Mouse (Mus musculus) gastrocnemius, adult 2 months (tissue): ENCODE data around the gene Ppp1r8. TPM values are rescaled to one million over a fixed set of nuclear protein-coding genes. Genes with fewer than 3 reads are reported as not detected.
"Not testable (repeated sequence)": the region's sequence is repeated elsewhere in the genome, so short reads cannot be mapped to it uniquely, and the experiment has no call there.

Experiments
- DNase-seq: peaks from one replicate; pipeline ENCODE4 v3.0.0; 2022
- H3K27ac ChIP-seq: fragments of 200-600 bp; 2 replicates; pipeline ENCODE4 v1.8.1; 2022; ENCODE audit warnings: mild to moderate bottlenecking
- H3K4me3 ChIP-seq: fragments of 200-600 bp; 2 replicates; pipeline ENCODE4 v1.8.1; 2022; ENCODE audit warnings: mild to moderate bottlenecking, moderate library complexity
- CTCF ChIP-seq: fragments of 200-600 bp; IDR thresholded peaks from 2 replicates; pipeline ENCODE4 v1.8.1; 2022; ENCODE audit warnings: antibody characterized with exemption, mild to moderate bottlenecking, moderate library complexity
- intact Hi-C: fragments of 180-260 bp; cut with DNase I; formaldehyde crosslinking; loops from one replicate; pipeline ENCODE4 v1.15.1; 2025
- total RNA-seq, 2 experiments: library from RNA; stranded (reverse); gene quantifications; 2 replicates each; pipeline ENCODE4 v1.2.3; 2021

Gene Ppp1r8
- total RNA-seq, 2 experiments from 2014 or later, result 13.6 to 14.8 TPM

- no peak for DNase-seq
- intact Hi-C loops, result no loop called here
- Histone ChIP-seq H3K27ac (no peak overlapping the region), H3K4me3 (no peak overlapping the region)
- no peak for TF ChIP-seq CTCF
These were observed 39.1 kb downstream of the Ppp1r8 start for GRCm38 (mm10) chr4:132803876-132804275.

GRCm38 (mm10) chr4:132803212-132803611 lies 39.8 kb downstream of the Ppp1r8 start:
- intact Hi-C loops, result no loop called here
- H3K27ac ChIP-seq, result peak overlapping the region; percentile 73; the same call in 1 of the 2 replicates
- DNase-seq, result no peak
- H3K4me3 ChIP-seq, result no peak overlapping the region
- no peak for TF ChIP-seq CTCF

DNA sequence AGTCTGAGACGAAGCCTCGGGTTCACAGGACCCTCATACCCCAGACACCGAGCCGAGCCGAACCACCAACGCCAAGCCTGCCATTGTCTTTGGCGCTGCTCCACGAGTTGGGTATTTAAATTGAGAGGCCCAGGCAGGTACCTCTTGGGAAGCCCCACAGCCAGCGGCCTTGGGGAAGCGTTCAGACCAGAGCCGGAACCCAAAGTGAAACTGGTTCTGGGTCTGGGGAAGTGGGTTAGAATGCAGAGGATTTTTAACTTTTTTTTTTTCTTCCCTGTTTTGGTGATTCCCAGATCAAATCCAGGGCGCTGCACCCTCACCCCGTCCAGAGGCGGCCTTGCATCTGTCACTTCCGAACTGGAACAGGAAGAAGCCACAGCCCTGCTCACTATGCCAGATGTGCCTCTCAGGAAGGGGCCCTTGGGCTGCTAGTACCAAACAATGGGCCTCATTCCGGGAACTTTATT lies 40.8 kb downstream of the Ppp1r8 start:
- Histone ChIP-seq H3K27ac (peak overlapping the region; percentile 82), H3K4me3 (peak overlapping the region; percentile 40)
- peak; percentile 48 for DNase-seq
- intact Hi-C loops, result no loop called here
- no peak for TF ChIP-seq CTCF

DNA sequence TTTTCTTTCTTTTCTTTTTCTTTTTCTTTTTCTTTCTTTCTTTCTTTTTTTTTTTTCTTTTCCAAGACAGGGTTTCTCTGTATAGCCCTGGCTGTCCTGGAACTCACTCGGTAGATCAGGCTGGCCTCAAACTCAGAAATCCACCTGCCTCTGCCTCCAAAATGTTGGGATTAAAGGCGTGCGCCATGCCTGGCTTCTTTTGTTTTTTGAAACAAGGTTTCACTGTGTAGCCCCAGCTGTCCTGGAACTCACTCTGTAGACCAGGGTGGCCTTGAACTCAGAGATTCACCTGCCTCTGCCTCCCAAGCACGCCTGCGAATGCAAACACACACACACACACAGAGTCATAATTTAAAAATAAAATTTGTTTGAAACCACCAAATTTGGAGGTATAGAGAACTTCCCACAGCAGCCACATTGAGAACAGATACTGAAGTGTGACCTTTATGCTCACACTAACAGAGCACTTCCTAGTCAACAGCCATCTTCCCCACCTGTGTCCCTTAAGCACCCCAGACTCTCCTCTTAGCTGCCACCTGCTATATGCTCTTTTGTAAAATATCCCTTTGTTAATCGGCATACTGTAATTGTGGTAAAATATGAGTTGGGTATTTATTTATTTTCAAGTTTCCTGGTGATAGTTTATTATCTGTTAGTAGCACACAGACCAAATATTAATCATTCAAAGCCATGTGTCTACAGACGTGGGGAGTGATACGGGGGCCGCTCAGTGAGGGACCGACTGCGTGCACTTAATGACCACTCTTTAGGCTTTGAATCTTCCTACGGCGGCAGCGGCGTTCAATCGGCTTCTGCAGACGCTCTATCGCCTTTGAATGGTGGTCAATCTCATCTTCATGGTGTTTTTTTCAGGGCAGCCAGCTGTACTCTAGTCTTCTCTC lies 41.5 kb downstream of the Ppp1r8 start:
- H3K4me3 ChIP-seq, result no peak overlapping the region
- intact Hi-C loops, result no loop called here
- no peak for DNase-seq
- H3K27ac ChIP-seq, result peak overlapping the region; percentile 82
- no peak for TF ChIP-seq CTCF

GRCm38 (mm10) chr4:132799845-132800244 lies 43.1 kb downstream of the Ppp1r8 start:
- no peak for TF ChIP-seq CTCF

GRCm38 (mm10) chr4:132798666-132799065 lies 44.3 kb downstream of the Ppp1r8 start:
- DNase-seq, H3K4me3 ChIP-seq, intact Hi-C loops: not testable (repeated sequence)

More at GRCm38 (mm10) chr4:132799845-132800244, 43.1 kb downstream of the Ppp1r8 start:
- H3K27ac ChIP-seq, result no peak overlapping the region
- intact Hi-C loops, result no loop called here
- DNase-seq, result no peak
- H3K4me3 ChIP-seq, result no peak overlapping the region

DNA sequence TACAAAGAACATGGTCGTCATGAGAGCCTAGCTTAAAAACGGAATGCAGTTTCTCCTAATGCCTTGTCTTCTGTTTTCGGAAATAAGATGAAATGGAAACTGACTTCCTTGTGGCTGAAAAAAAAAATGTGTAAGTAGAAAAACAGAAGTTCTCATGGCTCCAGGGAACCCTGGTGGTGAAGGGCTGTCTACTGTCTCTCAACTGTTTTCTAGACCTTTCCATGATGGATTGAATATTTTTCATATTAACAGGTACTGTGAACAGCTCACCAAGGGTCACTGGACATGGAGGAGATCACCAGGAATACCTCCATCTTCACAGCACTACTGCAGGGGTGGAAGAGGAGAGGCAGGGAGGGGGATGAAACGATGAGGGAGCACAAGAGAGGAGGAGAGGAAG lies 44.9 kb downstream of the Ppp1r8 start:
- H3K4me3 ChIP-seq, result no peak overlapping the region
- no peak overlapping the region for H3K27ac ChIP-seq
- TF ChIP-seq CTCF, result no peak
- DNase-seq, result no peak
- intact Hi-C loops, result no loop called here

More at GRCm38 (mm10) chr4:132798666-132799065, 44.3 kb downstream of the Ppp1r8 start:
- not testable (repeated sequence) for H3K27ac ChIP-seq

DNA sequence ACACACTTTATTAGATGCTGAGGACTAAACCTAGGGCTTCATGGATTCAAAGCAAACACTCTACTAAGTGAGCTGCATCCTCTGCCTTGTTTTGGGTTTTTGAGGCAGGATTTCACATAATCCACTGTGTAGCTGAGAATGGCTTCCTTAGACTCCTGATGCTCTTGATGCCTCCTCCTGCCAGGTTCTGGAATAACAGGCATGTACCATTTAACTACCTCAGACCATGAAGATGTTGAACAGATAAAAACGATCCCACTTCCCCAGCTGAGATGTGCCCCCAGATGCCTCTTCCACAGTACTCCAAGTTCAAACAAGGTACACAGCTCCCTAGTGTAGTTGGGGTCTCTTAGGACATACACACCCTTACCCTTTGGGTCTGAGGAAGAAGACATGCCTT lies 45.5 kb downstream of the Ppp1r8 start:
- TF ChIP-seq CTCF, result no peak
- intact Hi-C loops, result no loop called here
- Histone ChIP-seq H3K27ac (no peak overlapping the region), H3K4me3 (no peak overlapping the region)
- DNase-seq, result no peak

- Histone ChIP-seq H3K27ac (peak within 1 kb of the TSS; percentile 67), H3K4me3 (peak within 1 kb of the TSS; percentile 74)
- TF ChIP-seq CTCF, result no peak
- DNase-seq, result peak; percentile 85
- intact Hi-C loops, result no loop called here
These were observed 46.6 kb downstream of the Ppp1r8 start, which contains the start of gene Themis2 for GRCm38 (mm10) chr4:132796196-132796886. TSS of gene Themis2 (minus strand) at chr4:132796387.

- DNase-seq, result no peak
- H3K27ac ChIP-seq, result peak overlapping the region; percentile 67
- intact Hi-C loops, result no loop called here
- no peak for TF ChIP-seq CTCF
- H3K4me3 ChIP-seq, result peak overlapping the region; percentile 74
These were observed 47.8 kb downstream of the Ppp1r8 start for GRCm38 (mm10) chr4:132795171-132795570.

DNA sequence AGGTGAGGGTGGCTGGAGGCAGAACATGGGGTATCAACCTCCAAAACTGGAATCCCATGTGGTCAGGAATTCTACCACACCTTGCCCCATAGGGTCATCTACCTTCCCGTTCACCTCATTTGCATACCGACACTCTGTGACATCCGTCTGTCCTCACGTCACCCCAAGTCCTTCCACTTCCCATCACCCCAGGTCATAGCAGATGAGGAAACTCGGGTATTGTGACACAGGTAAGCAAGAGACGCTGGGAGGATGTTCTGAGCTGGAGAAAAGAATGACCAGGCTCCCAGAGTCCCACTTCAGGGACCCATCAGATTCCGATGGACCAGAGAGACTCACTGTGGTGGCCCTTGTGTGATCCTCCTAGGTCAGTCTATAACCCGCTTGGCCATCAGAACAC lies 48.2 kb downstream of the Ppp1r8 start:
- peak overlapping the region; percentile 67 for H3K27ac ChIP-seq
- no peak for DNase-seq
- peak overlapping the region; percentile 74 for H3K4me3 ChIP-seq
- TF ChIP-seq CTCF, result no peak
- intact Hi-C loops, result no loop called here

- TF ChIP-seq CTCF, result no peak
- peak overlapping the region; percentile 74 for H3K4me3 ChIP-seq
- intact Hi-C loops, result no loop called here
- no peak overlapping the region; the same call in 1 of the 2 replicates for H3K27ac ChIP-seq
- no peak for DNase-seq
These were observed 48.9 kb downstream of the Ppp1r8 start for GRCm38 (mm10) chr4:132794028-132794427.

- intact Hi-C loops, DNase-seq, H3K27ac ChIP-seq: not testable (repeated sequence)
- H3K4me3 ChIP-seq, result peak overlapping the region; percentile 74
These were observed 49.5 kb downstream of the Ppp1r8 start for GRCm38 (mm10) chr4:132793322-132794004.
